Mouse (Mus musculus) G1E (cell line): ENCODE results near the gene Dnm3.

Experiments used
- CTCF ChIP-seq: IDR thresholded peaks from 2 replicates; pipeline ENCODE4 v1.5.1; 2012; ENCODE audit warnings: low read depth, low read length, inconsistent platforms, mixed read lengths
- GATA1 ChIP-seq: IDR thresholded peaks from 2 replicates; pipeline ENCODE4 v1.6.1; 2012; ENCODE audit warnings: borderline replicate concordance, low read length, inconsistent platforms, mixed read lengths
- GATA2 ChIP-seq: IDR thresholded peaks from 2 replicates; pipeline ENCODE4 v1.6.1; 2012; ENCODE audit warnings: low read depth, low read length, inconsistent platforms, borderline replicate concordance
- POLR2AphosphoS5 ChIP-seq: IDR thresholded peaks from 2 replicates; pipeline ENCODE4 v1.6.1; 2012; ENCODE audit warnings: low read depth, low read length, inconsistent platforms; ENCODE audit not compliant: insufficient replicate concordance
- TAL1 ChIP-seq: conservative IDR thresholded peaks from 2 replicates; pipeline ENCODE4 v1.6.1; 2012; ENCODE audit warnings: low read depth, low read length, inconsistent platforms, mixed read lengths

DNA sequence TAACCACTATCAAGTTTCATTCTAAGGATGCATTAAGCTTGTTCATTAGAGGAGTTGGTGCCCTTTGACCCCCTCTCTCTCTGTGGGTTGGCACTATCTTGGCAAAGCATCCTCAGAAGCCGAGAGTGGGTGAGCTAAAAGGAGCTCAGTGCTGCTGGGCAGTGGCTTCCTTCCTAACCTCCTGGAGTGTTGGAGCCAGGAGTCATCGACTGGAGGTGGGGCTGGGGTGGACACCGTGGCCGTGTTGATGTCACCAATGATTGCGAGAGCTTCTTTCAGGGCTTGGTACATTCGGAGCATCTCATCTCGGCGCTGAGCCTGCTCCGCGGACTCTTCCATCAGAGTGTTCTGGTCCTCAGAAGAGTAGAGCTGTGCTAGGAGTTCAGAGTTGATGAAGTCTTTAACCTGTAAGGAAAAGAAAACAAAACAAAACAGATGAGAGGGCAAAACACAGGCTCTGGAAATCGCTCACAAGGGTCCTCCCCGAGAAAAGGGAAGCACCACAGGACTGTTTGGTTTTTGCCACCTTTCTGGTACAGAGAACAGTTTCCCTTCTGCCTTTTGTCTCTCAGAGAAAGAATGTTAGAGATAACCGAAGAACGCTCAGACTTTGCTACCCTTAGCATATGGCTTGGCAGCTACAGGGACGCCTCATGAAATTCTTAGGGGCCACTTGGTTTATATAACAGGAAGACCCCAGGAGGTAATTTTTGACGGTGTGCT is 466.1 kb downstream of the Dnm3 start:
- no peak for TF ChIP-seq CTCF
- no peak for TF ChIP-seq GATA1
- TF ChIP-seq TAL1: no peak
- no peak for TF ChIP-seq POLR2AphosphoS5
- no peak for TF ChIP-seq GATA2
